Mouse (Mus musculus): Measurements from ENCODE around the gene Gm42906.

- TF ChIP-seq EP300 (IDR thresholded peaks at IDR 0.05) (peak; percentile 33; the same call in 1 of the 2 replicates), CTCF (IDR thresholded peaks at IDR 0.05) (peak; percentile 81)
These were observed 371.1 kb downstream of the Gm42906 start for GRCm38 (mm10) chr5:151056920-151057294.

All from lung, postnatal 0 days (tissue).